Mouse (Mus musculus): ENCODE measurements at regions not wholly inside any gene's neighbourhood (a gene's known extent, or its start where the extent isn't known, plus 50 kb on each side); places are given as distances from the start of the nearest gene placed in this dataset.
A peak's percentile ranks its signal among the peaks of the same experiment; 100 is the strongest.

- no peak for DNase-seq
Observed at GRCm38 (mm10) chr17:4734412-4734881, 259.7 kb upstream of the Arid1b start.

GRCm38 (mm10) chr17:4735185-4735584 lies 258.9 kb upstream of the Arid1b start:
- DNase-seq = no peak

GRCm38 (mm10) chr17:4736689-4737088 lies 257.4 kb upstream of the Arid1b start:
- no peak for DNase-seq

- no peak for DNase-seq
Observed at GRCm38 (mm10) chr17:4738717-4739485, 255.2 kb upstream of the Arid1b start.

GRCm38 (mm10) chr17:4740784-4741183 lies 253.3 kb upstream of the Arid1b start:
- DNase-seq = no peak

- DNase-seq = no peak
Observed at GRCm38 (mm10) chr17:4742314-4742713, 251.8 kb upstream of the Arid1b start.

GRCm38 (mm10) chr17:4762956-4763355 lies 231.2 kb upstream of the Arid1b start:
- no peak for DNase-seq

- no peak for DNase-seq
Observed at GRCm38 (mm10) chr17:4765723-4766122, 228.4 kb upstream of the Arid1b start.

GRCm38 (mm10) chr17:4767947-4768522 lies 226.1 kb upstream of the Arid1b start:
- DNase-seq = no peak

GRCm38 (mm10) chr17:4769284-4769683 lies 224.8 kb upstream of the Arid1b start:
- no peak for DNase-seq

- no peak for DNase-seq
Observed at GRCm38 (mm10) chr17:4770052-4770451, 224.1 kb upstream of the Arid1b start.

- peak; percentile 18 to 21 for DNase-seq
Observed at GRCm38 (mm10) chr17:4778161-4778560, 216.0 kb upstream of the Arid1b start.

- no peak for DNase-seq
Observed at GRCm38 (mm10) chr17:4779017-4779416, 215.1 kb upstream of the Arid1b start.

- DNase-seq = no peak
Observed at GRCm38 (mm10) chr17:4781586-4781985, 212.5 kb upstream of the Arid1b start.

- DNase-seq = no peak
Observed at GRCm38 (mm10) chr17:4784296-4784695, 209.8 kb upstream of the Arid1b start.

- no peak for DNase-seq
Observed at GRCm38 (mm10) chr17:4785281-4785839, 208.8 kb upstream of the Arid1b start.

GRCm38 (mm10) chr17:4786524-4786923 lies 207.6 kb upstream of the Arid1b start:
- DNase-seq = no peak

GRCm38 (mm10) chr17:4791873-4792272 lies 202.3 kb upstream of the Arid1b start:
- DNase-seq = no peak

- DNase-seq = no peak
Observed at GRCm38 (mm10) chr17:4796241-4796640, 197.9 kb upstream of the Arid1b start.

GRCm38 (mm10) chr17:4804013-4804412 lies 190.1 kb upstream of the Arid1b start:
- no peak for DNase-seq

GRCm38 (mm10) chr17:4806051-4806450 lies 188.1 kb upstream of the Arid1b start:
- DNase-seq = no peak

- DNase-seq = no peak
Observed at GRCm38 (mm10) chr17:4808926-4809325, 185.2 kb upstream of the Arid1b start.

GRCm38 (mm10) chr17:4813232-4813631 lies 180.9 kb upstream of the Arid1b start:
- DNase-seq = no peak

- no peak for DNase-seq
Observed at GRCm38 (mm10) chr17:4813666-4814065, 180.5 kb upstream of the Arid1b start.
